Mouse (Mus musculus) neural tube, postnatal 0 days (tissue): Measurements from ENCODE around the gene Wdr26. TPM values are rescaled to one million over a fixed set of nuclear protein-coding genes. Genes with fewer than 3 reads are reported as not detected.

ENCODE experiments used
- polyA plus RNA-seq: library from polyadenylated mRNA; unstranded; fragments of >200 nt; fragmentation: Nextera tagmentation; extraction: Ambion mirVana; gene quantifications from 2 replicates; pipeline ENCODE4 v1.2.1, GENCODE M21; 2015

The Wdr26 gene
- 42.3 and 47.1 TPM in 2 replicates for polyA plus RNA-seq

DNA sequence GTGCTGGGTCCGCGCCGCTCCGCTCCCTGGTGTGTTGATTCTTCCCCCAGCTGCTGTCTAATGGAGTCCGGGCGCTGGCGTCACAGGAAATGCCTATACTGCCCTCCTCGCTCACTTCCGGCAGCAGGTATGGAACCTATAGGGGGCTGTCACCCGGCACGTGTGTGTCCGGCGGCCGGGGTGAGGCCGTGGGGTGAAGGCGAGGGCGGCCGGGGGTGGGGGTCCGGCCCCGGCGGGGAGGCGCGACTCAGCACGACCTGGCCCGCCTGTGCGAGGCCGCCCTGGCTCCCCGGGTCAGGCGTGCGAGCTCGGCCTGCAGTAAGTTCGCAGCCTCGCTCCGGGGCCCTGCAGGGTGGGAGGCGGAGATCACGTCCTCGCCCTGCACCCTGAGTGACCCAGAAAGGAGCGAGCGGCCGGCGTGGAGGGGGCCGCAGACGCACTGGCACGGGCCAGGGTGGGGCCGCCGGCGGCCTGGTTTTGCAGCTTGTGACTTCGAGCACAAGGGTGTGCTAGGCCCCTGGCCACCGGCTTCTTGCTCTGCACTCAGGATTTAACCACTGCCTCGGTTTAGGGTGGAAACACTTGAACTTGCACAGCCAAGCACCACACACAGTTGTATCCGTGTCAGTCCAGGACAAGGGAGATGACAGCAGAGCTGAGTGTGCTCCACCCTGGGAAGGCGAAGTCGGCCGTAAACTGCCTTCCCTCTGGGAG lies at the start of gene Wdr26:
Gene Wdr26, minus strand, starts transcription at position 82 of the 714 bp plus-strand sequence.

DNA sequence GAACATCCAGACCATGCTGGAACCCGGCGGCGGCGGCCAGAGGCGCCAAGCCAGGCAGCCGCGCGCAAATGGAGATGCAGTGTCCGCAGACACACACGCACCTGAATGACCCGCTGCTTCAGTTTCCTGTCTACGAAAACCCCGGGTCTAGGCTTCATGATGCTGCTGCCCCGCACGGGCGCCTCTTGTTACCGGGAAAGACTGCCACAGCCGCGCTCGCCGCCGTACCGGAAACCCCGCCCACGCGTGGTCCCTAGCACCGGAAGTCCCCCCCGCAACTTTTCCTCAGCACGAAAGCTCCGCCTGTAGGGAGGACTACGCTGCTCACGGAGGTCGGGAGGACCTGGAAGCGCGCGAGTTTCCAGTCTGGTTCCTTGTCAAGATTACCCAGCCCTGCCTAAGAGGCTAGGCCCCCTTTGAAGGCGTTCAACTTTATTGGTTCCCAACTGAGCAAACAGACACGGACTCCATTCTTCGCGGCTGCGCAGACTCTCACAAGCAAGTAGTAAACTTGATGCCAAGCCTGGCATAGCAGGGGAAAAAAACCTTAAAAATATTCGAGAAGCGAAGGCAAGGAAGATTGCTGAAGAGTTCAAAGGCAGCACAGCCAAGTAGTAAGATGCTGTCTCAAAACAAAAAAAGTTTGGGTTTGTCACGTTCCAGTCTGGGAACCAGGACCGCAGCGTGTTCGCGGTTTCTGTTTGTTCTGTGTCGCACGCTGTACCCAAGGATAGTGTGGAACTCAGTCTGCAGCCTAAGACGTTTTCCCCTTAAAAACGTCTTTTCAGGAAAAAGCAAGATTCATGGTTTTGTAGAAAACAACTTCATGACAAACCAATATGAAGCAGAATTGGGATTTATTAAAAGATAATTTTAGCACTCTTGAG lies 67.6 kb downstream of the Wdr26 start, which contains the start of the genes Nvl and Cnih4:
Gene Nvl, minus strand, starts transcription at position 255 of the 887 bp plus-strand sequence.
Gene Cnih4, plus strand, starts transcription at position 744 of the 887 bp plus-strand sequence.

Other genes with a start within 250 kb of the Wdr26 start
- 14.4 and 17.8 TPM in 2 replicates for gene Ephx1, start 191.1 kb downstream of the Wdr26 start, polyA plus RNA-seq
- not detected in 2 replicates for gene 9130409I23Rik, start 160.8 kb downstream of the Wdr26 start, polyA plus RNA-seq
- 27.4 and 31.2 TPM in 2 replicates for gene Nvl, start 67.8 kb downstream of the Wdr26 start, polyA plus RNA-seq
- gene Cnih4, start 67.3 kb downstream of the Wdr26 start, polyA plus RNA-seq = 60.3 and 60.9 TPM in 2 replicates
- 18.6 and 21.6 TPM in 2 replicates for gene Cnih3, start 140.6 kb upstream of the Wdr26 start, polyA plus RNA-seq